Mouse (Mus musculus): Measurements from ENCODE around the gene Bphl.

The Bphl gene

DNA sequence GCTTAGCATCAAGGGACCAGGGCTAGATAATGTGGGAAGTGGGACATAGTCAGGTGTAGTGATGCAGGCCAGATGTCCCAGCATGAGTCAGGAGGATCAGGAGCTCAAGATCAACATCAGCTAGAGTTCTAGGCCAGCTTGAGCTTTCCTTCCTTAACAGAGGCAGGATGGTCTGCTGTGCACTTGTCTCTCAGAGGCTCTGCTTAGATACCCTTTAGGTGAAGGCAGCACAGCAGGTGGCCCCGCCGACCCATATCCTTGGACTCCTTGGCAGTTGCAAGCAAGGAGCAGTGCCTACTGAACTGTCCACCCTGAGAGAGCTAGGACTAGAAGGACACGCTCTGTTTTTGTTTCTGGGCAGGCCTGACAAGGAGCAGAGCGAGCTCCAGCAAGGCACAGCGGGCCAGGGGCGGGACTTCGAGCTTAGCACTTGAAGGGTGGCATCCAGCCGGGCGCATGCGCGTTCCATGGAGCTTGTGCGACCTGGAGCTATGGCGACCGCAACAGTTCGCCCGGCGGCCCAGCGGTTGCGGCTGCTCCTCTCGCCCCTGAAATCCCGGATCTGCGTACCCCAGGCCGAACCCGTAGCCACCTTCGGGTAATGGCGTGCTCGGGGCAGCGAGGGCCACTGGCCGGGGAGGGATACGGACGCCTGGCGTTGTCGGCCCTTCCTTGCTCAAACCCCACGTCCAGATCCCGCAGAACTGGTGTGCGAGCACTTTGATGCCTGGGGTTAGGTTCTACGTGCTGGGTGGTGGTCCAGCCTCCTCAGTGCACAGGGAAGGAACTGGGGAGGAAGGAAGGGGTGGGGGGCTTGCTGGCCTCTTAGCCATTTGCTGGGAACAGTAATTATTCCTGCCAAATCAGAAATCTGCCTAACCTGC is at the start of gene Bphl:
Gene Bphl (plus strand): TSS at position 426 of the 884 bp plus-strand sequence.
- DNase-seq (ENCODE audit: low spot score in 2 of 2) = peak; percentile 73 to 92

- DNase-seq (ENCODE audit: low spot score in 2 of 2) = no peak
Observed at GRCm38 (mm10) chr13:33989625-33990024, 47.8 kb upstream of the Bphl start.

DNA sequence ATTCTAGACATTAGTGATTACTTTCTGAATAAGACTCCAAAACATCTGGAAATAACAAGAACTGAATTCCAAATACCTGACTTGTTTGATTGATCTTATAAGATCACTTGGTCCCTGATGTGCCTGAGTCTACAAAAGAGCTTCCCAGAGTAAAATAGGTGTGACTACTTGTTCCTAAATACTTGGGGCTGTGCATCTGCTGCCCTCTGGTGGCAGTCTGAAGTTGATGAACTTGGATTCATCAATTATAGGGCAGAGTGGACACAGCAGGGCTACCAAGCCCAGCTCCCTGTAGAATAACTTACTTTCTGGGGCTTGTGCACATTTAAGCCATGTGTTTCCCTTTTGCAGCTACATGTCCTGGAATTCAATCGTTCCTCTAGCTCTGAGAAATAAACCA is 42.2 kb upstream of the Bphl start:
- peak in 1 of 2 experiments; percentile 74 for DNase-seq (ENCODE audit: low spot score in 2 of 2)

DNA sequence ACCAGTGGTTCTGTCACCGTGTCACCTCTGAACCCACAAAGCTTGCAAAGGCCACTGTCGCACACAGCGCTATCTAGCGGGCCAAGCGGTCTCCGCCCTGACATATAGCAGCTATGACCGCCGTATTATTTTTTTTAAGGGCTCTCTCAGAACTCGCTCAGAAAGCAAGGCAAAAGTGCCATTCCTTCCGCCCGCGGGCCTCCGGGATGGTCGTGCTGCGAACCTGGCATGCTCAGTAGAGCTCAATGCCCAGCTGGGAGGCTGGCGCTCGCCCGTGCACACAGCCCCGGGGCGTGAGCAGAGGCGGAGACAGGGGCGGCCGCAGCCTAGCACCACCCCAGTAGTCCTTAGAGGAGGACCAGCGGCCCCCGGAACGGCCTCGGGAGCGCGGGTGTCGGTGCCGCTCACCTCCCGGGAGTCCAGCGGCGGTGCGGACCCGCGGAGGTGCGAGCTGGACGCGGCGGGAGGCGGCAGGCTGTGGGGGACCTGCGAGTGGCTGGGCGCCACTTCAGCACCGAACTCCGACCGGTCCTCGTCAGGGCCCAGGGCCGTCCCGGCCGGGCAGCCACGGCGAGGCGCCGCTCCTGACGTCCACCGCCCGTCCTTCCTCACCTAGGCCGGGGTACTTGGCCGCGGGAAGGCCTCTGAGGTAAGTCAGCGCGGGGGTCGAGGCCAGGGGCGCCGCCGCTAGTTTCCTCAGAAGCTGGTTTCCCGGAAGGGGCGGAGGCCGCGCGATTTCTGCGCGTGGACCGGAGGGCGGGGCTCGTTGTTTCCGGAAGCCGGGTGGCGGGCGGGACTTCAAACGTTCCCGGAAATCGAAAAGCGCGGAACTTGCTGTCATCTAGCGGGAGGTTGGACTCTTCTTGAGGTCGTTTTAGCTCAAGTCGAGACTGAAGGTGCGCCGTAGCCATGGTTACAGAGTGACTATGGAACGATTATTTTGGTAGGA is 35.1 kb upstream of the Bphl start, which contains the start of the genes Ripk1 and Serpinb6a:
Gene Ripk1 (plus strand): TSS at position 306 of the 949 bp plus-strand sequence.
Gene Serpinb6a (minus strand): TSS at position 737 of the 949 bp plus-strand sequence.
- peak; percentile 70 to 86 for DNase-seq (ENCODE audit: low spot score in 2 of 2)

DNA sequence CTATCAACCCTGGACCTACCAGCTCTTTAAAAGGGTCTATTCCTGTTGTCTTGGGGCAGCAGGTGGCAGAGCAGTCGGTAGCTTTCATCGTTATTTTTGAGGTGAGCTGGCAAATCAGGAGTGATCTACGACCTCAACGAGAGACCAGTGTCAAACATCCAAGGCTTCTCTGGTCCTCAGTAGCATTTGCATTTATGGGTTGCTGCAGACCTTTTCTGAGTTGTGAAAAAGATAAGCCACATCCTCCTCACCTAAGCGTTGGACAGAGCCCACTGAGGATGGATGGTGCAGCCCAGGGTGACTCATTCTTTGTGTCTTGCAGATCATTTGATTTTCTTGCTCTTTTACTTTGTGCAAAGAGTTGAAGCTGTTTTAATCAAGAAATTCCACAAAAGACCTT is 34.3 kb upstream of the Bphl start:
- peak in 1 of 2 experiments; percentile 8 for DNase-seq (ENCODE audit: low spot score in 2 of 2)

GRCm38 (mm10) chr13:34007234-34007633 is 30.2 kb upstream of the Bphl start:
- no peak for DNase-seq (ENCODE audit: low spot score in 2 of 2)

DNA sequence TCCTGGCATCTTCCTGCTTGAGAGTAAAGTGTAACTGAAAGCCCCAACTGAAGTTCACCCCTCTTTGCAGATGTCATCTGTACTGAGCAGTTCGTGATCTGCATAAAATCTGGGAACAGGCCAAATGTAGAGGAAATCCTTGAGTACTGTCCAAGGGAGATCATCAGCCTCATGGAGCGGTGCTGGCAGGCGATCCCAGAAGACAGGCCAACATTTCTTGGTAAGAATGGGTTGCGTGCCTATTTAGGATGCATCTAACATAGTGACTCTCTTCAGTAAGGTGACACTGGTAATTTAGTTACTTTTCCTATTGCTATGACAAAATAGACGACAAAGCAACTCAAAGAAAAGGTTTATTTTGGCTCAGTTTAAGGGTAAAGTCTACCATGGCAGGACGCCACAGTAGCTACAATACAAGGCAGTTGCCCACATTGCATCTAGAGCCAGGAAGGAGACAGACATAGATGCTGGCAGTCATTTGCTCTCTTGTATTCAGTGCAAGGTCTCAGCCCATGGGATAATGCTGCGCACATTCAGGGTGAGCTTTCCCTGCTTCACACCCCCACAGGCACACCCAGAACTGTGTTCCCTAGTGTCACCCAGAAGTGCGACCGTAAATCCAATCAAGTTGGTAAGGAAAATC is 20.3 kb upstream of the Bphl start:
- DNase-seq (ENCODE audit: low spot score in 2 of 2) = no peak

DNA sequence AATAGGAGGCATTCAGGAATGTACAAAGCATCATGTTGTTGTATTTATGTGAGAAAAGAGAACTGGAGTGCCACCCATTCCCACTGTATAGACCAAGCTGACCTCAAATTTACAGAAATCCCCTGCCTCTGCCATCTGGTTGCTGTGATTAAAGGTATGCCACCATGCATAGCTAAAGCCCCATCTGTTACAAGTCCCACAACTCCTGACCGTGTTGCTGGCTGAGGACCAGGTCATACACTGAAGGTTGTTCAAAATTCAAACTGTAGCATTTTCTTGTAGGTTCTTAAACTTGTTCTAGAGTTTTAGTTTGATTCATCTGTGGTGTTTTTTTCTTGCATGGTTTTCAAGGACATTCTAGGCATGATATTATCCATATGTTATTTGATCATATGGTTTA is 18.9 kb upstream of the Bphl start:
- DNase-seq (ENCODE audit: low spot score in 2 of 2) = no peak

- no peak for DNase-seq (ENCODE audit: low spot score in 2 of 2)
Observed at GRCm38 (mm10) chr13:34021998-34022397, 15.4 kb upstream of the Bphl start.

GRCm38 (mm10) chr13:34032041-34032440 is 5.4 kb upstream of the Bphl start:
- no peak for DNase-seq (ENCODE audit: low spot score in 2 of 2)

- DNase-seq (ENCODE audit: low spot score in 2 of 2) = no peak
Observed at GRCm38 (mm10) chr13:34035424-34035823, 2.0 kb upstream of the Bphl start.

GRCm38 (mm10) chr13:34036726-34037125 is 671 bp upstream of the Bphl start:
- DNase-seq (ENCODE audit: low spot score in 2 of 2) = no peak

- DNase-seq (ENCODE audit: low spot score in 2 of 2) = no peak
Observed at GRCm38 (mm10) chr13:34038056-34038432, 647 bp downstream of the Bphl start.

DNA sequence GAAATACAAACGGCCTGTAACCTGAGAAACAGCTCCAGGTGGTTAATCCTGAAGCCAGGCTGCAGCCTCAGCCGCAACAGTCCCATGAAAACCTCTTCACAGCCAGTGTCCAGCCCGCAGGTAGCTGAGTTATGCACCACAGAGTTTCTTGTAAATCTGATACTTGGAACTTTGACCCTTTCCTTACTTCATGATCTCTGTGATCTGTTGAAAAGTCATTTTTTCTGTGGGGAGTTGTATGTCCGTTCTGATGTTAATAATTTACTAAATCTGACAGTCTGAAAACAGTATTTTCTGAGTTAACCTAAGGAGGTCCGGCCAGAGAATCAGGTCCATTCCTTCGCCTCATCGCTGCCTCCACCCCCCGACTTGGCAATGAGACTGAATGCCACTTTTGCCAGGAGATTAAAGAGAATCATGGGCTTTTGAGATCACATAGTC is 1.5 kb downstream of the Bphl start:
- no peak for DNase-seq (ENCODE audit: low spot score in 2 of 2)

DNA sequence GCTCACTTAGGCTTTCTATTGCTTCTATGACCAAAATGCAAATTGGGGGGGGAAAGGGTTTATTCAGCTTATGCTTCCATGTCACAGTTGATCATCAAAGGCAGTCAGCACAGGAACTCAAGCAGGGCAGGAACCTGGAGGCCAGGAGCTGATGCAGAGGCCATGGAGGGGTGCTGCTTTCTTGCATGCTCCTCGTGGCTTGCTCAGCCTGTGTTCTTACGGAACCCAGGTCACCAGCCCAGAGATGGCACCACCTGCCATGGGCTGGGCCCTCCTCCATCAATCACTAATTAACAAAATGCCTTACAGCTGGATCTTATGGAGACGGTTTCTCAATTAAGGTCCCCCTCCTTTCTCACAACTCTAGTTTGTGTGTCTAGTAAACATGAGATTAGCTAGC is 2.7 kb downstream of the Bphl start:
- DNase-seq (ENCODE audit: low spot score in 2 of 2) = no peak

DNA sequence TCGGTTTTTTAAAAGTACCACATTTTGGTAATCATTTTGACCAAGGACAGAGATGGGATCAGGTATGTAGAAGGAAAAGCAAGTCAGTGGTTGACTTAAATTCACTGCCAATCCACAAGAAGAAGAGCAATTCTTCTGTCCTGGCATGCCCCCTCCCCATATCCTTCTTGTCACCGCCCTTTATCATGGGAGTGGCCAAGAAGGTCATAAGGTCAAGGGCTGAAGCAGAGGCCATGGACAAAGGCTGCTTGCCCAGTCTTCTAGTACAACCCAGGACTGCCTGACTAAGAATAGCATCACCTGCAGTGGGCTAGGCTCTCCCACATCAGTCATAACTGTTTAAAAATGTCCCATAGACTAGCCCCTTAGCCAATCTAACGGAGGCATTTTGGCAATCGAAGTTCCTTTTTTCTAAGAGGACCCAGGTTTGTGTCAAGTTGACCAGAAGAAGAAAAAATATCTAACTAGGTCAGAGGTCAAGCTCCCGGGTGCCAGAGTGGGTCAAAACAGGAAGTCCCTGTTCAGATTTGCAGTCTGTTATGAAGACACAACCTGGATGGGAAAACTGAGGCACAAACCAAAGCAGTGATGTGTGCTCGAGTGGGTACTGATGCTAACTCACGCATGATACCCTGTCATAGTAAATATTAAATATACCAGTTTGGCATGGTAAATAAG is 6.5 kb downstream of the Bphl start:
- DNase-seq (ENCODE audit: low spot score in 2 of 2) = no peak

DNA sequence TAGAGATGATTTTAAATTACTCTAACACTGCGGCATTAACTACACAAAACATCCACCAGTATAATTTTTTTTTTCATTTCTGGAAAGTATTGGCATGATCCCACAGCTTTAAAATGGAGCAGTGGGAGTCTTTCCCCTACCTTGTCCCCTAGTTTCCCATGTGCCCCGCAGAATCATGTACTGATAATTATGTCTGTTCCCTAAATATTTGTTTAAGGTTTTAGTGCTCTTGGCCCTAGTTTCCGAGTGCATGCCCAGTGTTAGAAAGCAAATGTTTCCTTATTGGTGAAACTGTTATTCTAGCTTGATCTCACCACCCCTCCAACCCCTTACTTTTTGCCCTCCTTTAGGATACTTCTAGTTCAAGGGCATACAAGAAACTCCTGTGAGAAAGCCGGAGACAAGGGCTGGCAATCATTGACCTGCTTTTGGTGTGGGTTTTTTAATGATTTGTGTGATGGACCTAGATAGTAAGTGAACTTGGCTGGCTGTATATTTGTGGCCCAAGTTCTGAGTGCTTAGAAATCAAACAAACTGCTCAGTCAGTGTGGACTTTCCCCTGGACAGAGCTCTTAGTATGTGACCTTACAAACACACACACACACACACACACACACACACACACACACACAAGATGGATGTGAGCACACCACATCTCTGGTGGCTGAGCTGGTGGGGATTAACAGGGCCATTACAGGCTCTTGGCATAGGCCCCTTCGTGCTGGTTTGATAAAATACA is 8.3 kb downstream of the Bphl start:
- DNase-seq (ENCODE audit: low spot score in 2 of 2) = no peak

- peak; percentile 55 to 86 for DNase-seq (ENCODE audit: low spot score in 2 of 2)
Observed at GRCm38 (mm10) chr13:34046421-34047012, 9.1 kb downstream of the Bphl start.

- DNase-seq (ENCODE audit: low spot score in 2 of 2) = no peak
Observed at GRCm38 (mm10) chr13:34047526-34047925, 10.1 kb downstream of the Bphl start.

DNA sequence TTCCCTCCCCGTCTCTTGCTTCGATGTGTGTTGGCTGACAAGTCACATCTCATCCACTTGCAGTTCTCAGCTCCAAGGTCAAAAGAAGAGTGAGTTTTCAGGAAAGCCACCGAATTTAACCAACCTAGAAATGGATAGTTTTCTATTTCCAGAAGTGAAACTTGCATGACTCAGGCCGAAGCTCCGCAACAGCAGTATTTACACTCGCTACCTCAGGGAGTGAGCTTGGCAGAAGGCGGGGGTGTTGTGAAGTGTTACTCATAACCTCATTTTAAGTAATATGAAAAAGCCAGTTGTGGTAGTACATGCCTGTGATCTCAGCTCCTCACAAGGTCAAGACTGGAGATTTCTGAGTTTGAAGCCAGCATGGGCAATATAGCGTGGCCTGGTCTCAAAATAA is 13.1 kb downstream of the Bphl start:
- peak; percentile 57 to 71 for DNase-seq (ENCODE audit: low spot score in 2 of 2)
